Mouse (Mus musculus) small intestine, adult 2 months (tissue): ENCODE data around the gene Scgb1b20.
"Not testable (repeated sequence)": the region's sequence is repeated elsewhere in the genome, so short reads cannot be mapped to it uniquely, and the experiment has no call there.

Experiments
- CTCF ChIP-seq: fragments of 200-500 bp; IDR thresholded peaks from 2 replicates; pipeline ENCODE4 v1.5.1; 2012; ENCODE audit warnings: low read depth, mild to moderate bottlenecking, control low read depth, inconsistent platforms, low read length, moderate library complexity, mixed read lengths; ENCODE audit not compliant: insufficient replicate concordance, insufficient read length; ENCODE audit errors: extremely low read depth
- POLR2A ChIP-seq: fragments of 200-500 bp; IDR thresholded peaks from 2 replicates; pipeline ENCODE4 v1.6.1; 2012; ENCODE audit warnings: low read depth, mild to moderate bottlenecking, control low read depth, inconsistent platforms, low read length, moderate library complexity

DNA sequence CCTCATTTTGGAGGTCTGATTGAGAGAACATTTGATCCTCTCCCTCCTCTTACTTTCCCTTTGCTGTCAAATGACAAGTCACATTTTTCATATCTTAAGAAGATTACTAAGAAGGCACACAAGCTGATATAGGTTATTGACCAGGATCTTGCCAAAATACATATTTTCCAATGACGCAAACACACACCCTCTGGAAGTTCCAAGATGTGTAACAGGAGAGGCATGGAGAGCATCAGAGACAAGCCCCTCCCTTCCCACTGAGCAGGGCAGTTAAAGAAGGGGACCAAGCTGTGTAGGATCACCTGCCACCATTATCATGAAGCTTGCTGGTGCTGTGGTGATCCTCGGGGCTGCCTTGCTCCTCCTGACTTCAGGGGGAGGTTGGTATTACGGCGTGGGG lies at the start of gene Scgb1b20:
- not testable (repeated sequence) for TF ChIP-seq CTCF, POLR2A
